Mouse (Mus musculus): ENCODE measurements around the gene E330009J07Rik. TPM values are rescaled to one million over a fixed set of nuclear protein-coding genes. Genes with fewer than 3 reads are reported as not detected.

Gene E330009J07Rik
- polyA plus RNA-seq, 1 experiment from 2014 or later = 14.7 TPM

Other genes with a start within 250 kb of the E330009J07Rik start
- 55.7 and 59.4 TPM in 2 replicates for gene Agk, start 111.0 kb downstream of the E330009J07Rik start, polyA plus RNA-seq (2014; fragmentation: Nextera tagmentation; extraction: Ambion mirVana)
- gene Wee2, start 3.0 kb upstream of the E330009J07Rik start, polyA plus RNA-seq (2014; fragmentation: Nextera tagmentation; extraction: Ambion mirVana) = 0.09 and 0.14 TPM in 2 replicates
- 107 TPM in 2 replicates for gene Ssbp1, start 35.2 kb upstream of the E330009J07Rik start, polyA plus RNA-seq (2014; fragmentation: Nextera tagmentation; extraction: Ambion mirVana)
- gene Tas2r137, start 55.1 kb upstream of the E330009J07Rik start, polyA plus RNA-seq (2014; fragmentation: Nextera tagmentation; extraction: Ambion mirVana) = not detected in 2 replicates
- 0.45 TPM in 1 of 2 replicates, not detected in the other for gene Tas2r108, start 57.4 kb upstream of the E330009J07Rik start, polyA plus RNA-seq (2014; fragmentation: Nextera tagmentation; extraction: Ambion mirVana)
- not detected in 2 replicates for gene Prss37, start 83.4 kb upstream of the E330009J07Rik start, polyA plus RNA-seq (2014; fragmentation: Nextera tagmentation; extraction: Ambion mirVana)
- 0.15 and 0.16 TPM in 2 replicates for gene Olfr461, start 118.9 kb upstream of the E330009J07Rik start, polyA plus RNA-seq (2014; fragmentation: Nextera tagmentation; extraction: Ambion mirVana)
- not detected in 2 replicates for gene Olfr460, start 133.4 kb upstream of the E330009J07Rik start, polyA plus RNA-seq (2014; fragmentation: Nextera tagmentation; extraction: Ambion mirVana)
- 0.11 and 1.1 TPM in 2 replicates for gene Clec5a, start 149.7 kb upstream of the E330009J07Rik start, polyA plus RNA-seq (2014; fragmentation: Nextera tagmentation; extraction: Ambion mirVana)
- not detected in 2 replicates for gene Tas2r138, start 177.2 kb upstream of the E330009J07Rik start, polyA plus RNA-seq (2014; fragmentation: Nextera tagmentation; extraction: Ambion mirVana)
- not detected in 2 replicates for gene Mgam, start 192.7 kb upstream of the E330009J07Rik start, polyA plus RNA-seq (2014; fragmentation: Nextera tagmentation; extraction: Ambion mirVana)

Measured in midbrain, embryonic 14.5 days (tissue).